Mouse (Mus musculus): ENCODE measurements at regions not wholly inside any gene's neighbourhood (a gene's known extent, or its start where the extent isn't known, plus 50 kb on each side); places are given as distances from the start of the nearest gene placed in this dataset.

GRCm38 (mm10) chr13:112170872-112171271, 117.4 kb upstream of the Ankrd55 start:
- no peak for TF ChIP-seq CTCF (IDR thresholded peaks at IDR 0.05; ENCODE audit: low read depth, low read length)
- no peak for TF ChIP-seq GATA1 (IDR thresholded peaks at IDR 0.05; ENCODE audit: borderline replicate concordance, low read length)

Measured in G1E (cell line).